Mouse (Mus musculus) stomach, postnatal 0 days (tissue): Measurements from ENCODE around the gene Dctn2. TPM values are rescaled to one million over a fixed set of nuclear protein-coding genes. Genes with fewer than 3 reads are reported as not detected.
"Not testable (repeated sequence)": the region's sequence is repeated elsewhere in the genome, so short reads cannot be mapped to it uniquely, and the experiment has no call there.

ENCODE experiments used
- ATAC-seq: fragments of 200-750 bp; cut with Nextera tagmentation; 2 replicates; pipeline ENCODE4 v1.8.0; 2017; ENCODE audit not compliant: low FRiP score, low TSS enrichment
- DNase-seq: peaks from one replicate; pipeline ENCODE4 v3.0.0-alpha.2; 2016; ENCODE audit warnings: low spot score
- H3K27ac ChIP-seq: fragments of 300-500 bp; sonication (generic); replicated peaks from 2 replicates; pipeline ENCODE4 v1.5.1; 2014; ENCODE audit warnings: mild to moderate bottlenecking, control low read depth
- H3K27me3 ChIP-seq: fragments of 300-500 bp; sonication (generic); 2 replicates; pipeline ENCODE4 v1.6.1; 2014; ENCODE audit warnings: low read length; ENCODE audit not compliant: control insufficient read depth, insufficient read depth
- H3K36me3 ChIP-seq: fragments of 300-500 bp; sonication (generic); 2 replicates; pipeline ENCODE4 v1.6.1; 2014; ENCODE audit warnings: low read length, mixed read lengths; ENCODE audit not compliant: control insufficient read depth, insufficient read depth
- H3K4me1 ChIP-seq: fragments of 300-500 bp; sonication (generic); replicated peaks from 2 replicates; pipeline ENCODE4 v1.6.1; 2014; ENCODE audit warnings: antibody characterized with exemption; ENCODE audit not compliant: control insufficient read depth, insufficient read depth
- H3K4me2 ChIP-seq: fragments of 300-500 bp; sonication (generic); replicated peaks from 2 replicates; pipeline ENCODE4 v1.6.1; 2014; ENCODE audit warnings: low read depth, mild to moderate bottlenecking, control low read depth, moderate library complexity
- H3K4me3 ChIP-seq: fragments of 300-500 bp; sonication (generic); 2 replicates; pipeline ENCODE4 v1.5.1; 2014; ENCODE audit warnings: low read depth, low read length, control low read depth
- H3K9ac ChIP-seq: fragments of 300-500 bp; sonication (generic); 2 replicates; pipeline ENCODE4 v1.6.1; 2014; ENCODE audit warnings: mild to moderate bottlenecking, low read length, control low read depth, mixed read lengths
- H3K9me3 ChIP-seq: fragments of 300-500 bp; sonication (generic); 2 replicates; pipeline ENCODE4 v1.6.1; 2016; ENCODE audit warnings: low read length; ENCODE audit not compliant: control insufficient read depth
- CTCF ChIP-seq: IDR thresholded peaks from 2 replicates; pipeline ENCODE4 v1.5.1; 2016; ENCODE audit warnings: antibody characterized with exemption, low read depth, mild to moderate bottlenecking, moderate library complexity
- EP300 ChIP-seq: optimal IDR thresholded peaks from 2 replicates; pipeline ENCODE3; 2016; ENCODE audit warnings: antibody characterized with exemption
- WGBS: fragments of 180-500 bp; shearing (Covaris S2); extraction: QIAGEN DNeasy Blood & Tissue Kit; methylation state at CpG from one replicate; pipeline ENCODE4 v1.1.7; 2014; 5-methylcytosine and 5-hydroxymethylcytosine counted together
- polyA plus RNA-seq: library from polyadenylated mRNA; unstranded; fragments of >200 nt; fragmentation: Nextera tagmentation; extraction: Ambion mirVana; gene quantifications from 2 replicates; pipeline ENCODE4 v1.2.1, GENCODE M21; 2015

The Dctn2 gene
- polyA plus RNA-seq, 1 experiment from 2014 or later, result 134 TPM

- TF ChIP-seq EP300 (no peak), CTCF (no peak)
- Histone ChIP-seq H3K4me3 (peak within 1 kb of the TSS; percentile 72), H3K4me1 (no peaks in the 10 kb centered on the region), H3K9me3 (no peaks in the 10 kb centered on the region), H3K4me2 (peak within 1 kb of the TSS; percentile 77), H3K36me3 (peaks cover 11% of the 10 kb centered on the region; the same call in 1 of the 2 replicates), H3K27me3 (no peaks in the 10 kb centered on the region), H3K9ac (peak within 1 kb of the TSS; percentile 80), H3K27ac (peak within 1 kb of the TSS; percentile 81)
- DNase-seq (peak; percentile 93), ATAC-seq (peak; percentile 95)
- 0% methylated on average over 65 of the region's 65 CpGs for WGBS
Measured at GRCm38 (mm10) chr10:127311476-127312355, 45.5 kb downstream of the Dctn2 start, which contains the start of gene Mars. Gene Mars (minus strand): TSS chr10:127311786.

- H3K27ac ChIP-seq, result peak overlapping the region; percentile 81
- 0% methylated on average over 4 of the region's 4 CpGs for WGBS
- H3K9ac ChIP-seq, result peak overlapping the region; percentile 80
- TF ChIP-seq CTCF (peak; percentile 92), EP300 (no peak)
- peak; percentile 81 for DNase-seq
- ATAC-seq, result peak; percentile 43; the same call in 1 of the 2 replicates
- H3K36me3 ChIP-seq, result peaks cover 9% of the 10 kb centered on the region; the same call in 1 of the 2 replicates
- peak overlapping the region; percentile 77 for H3K4me2 ChIP-seq
- no peaks in the 10 kb centered on the region for H3K4me1 ChIP-seq
- no peaks in the 10 kb centered on the region for H3K27me3 ChIP-seq
- no peaks in the 10 kb centered on the region for H3K9me3 ChIP-seq
- peak overlapping the region; percentile 72 for H3K4me3 ChIP-seq
Measured at GRCm38 (mm10) chr10:127312356-127312676, 46.1 kb downstream of the Dctn2 start.

- no peak overlapping the region for H3K4me2 ChIP-seq
- peaks cover 8% of the 10 kb centered on the region; the same call in 1 of the 2 replicates for H3K36me3 ChIP-seq
- ATAC-seq (no peak), DNase-seq (no peak)
- WGBS, result 60% methylated on average over 4 of the region's 4 CpGs
- no peaks in the 10 kb centered on the region for H3K4me1 ChIP-seq
- no peak overlapping the region for H3K4me3 ChIP-seq
- H3K27ac ChIP-seq, result no peak overlapping the region
- no peaks in the 10 kb centered on the region for H3K27me3 ChIP-seq
- no peak overlapping the region for H3K9ac ChIP-seq
- TF ChIP-seq CTCF (no peak), EP300 (no peak)
- no peaks in the 10 kb centered on the region for H3K9me3 ChIP-seq
Measured at GRCm38 (mm10) chr10:127312858-127313257, 46.7 kb downstream of the Dctn2 start.

- H3K9me3 ChIP-seq, H3K36me3 ChIP-seq, H3K9ac ChIP-seq, H3K27me3 ChIP-seq, H3K4me2 ChIP-seq, DNase-seq, ATAC-seq, H3K4me1 ChIP-seq, H3K4me3 ChIP-seq, H3K27ac ChIP-seq: not testable (repeated sequence)
- WGBS, result 91% methylated on average over 5 of the region's 5 CpGs
Measured at GRCm38 (mm10) chr10:127313516-127313915, 47.3 kb downstream of the Dctn2 start.

GRCm38 (mm10) chr10:127314950-127315349, 48.8 kb downstream of the Dctn2 start:
- WGBS, result 69% methylated on average over 1 of the region's 1 CpGs
- not testable (repeated sequence) for H3K4me1 ChIP-seq, ATAC-seq, H3K4me2 ChIP-seq, H3K36me3 ChIP-seq, H3K27me3 ChIP-seq, H3K9me3 ChIP-seq, DNase-seq, H3K27ac ChIP-seq, H3K9ac ChIP-seq, H3K4me3 ChIP-seq
- 0 out of 2 replicates have a peak, but pooled peaks have one; percentile 9 for TF ChIP-seq CTCF

- Histone ChIP-seq H3K4me2 (no peak overlapping the region), H3K36me3 (no peaks in the 10 kb centered on the region), H3K9me3 (no peaks in the 10 kb centered on the region), H3K4me3 (no peak overlapping the region), H3K27me3 (no peaks in the 10 kb centered on the region), H3K27ac (no peak overlapping the region), H3K9ac (no peak overlapping the region), H3K4me1 (no peaks in the 10 kb centered on the region)
- no peak for ATAC-seq
- no peak for TF ChIP-seq EP300
- no peak for TF ChIP-seq CTCF
- no peak for DNase-seq
- 84% methylated on average over 2 of the region's 2 CpGs for WGBS
Measured at GRCm38 (mm10) chr10:127317277-127317676, 51.1 kb downstream of the Dctn2 start.
